Mouse (Mus musculus) megakaryocyte-erythroid progenitor cell, adult 5-6 weeks (primary cell): ENCODE data around the gene Prkar1b. TPM values are rescaled to one million over a fixed set of nuclear protein-coding genes. Genes with fewer than 3 reads are reported as not detected.

Source experiments
- ATAC-seq: replicated peaks from 2 replicates; pipeline ENCODE4 v1.8.0; 2016; ENCODE audit warnings: mild to moderate bottlenecking, inconsistent platforms; ENCODE audit not compliant: severe bottlenecking, poor library complexity, low FRiP score, low TSS enrichment
- total RNA-seq, 2 experiments: library from RNA; stranded (forward) in 1 of 2; stranded (reverse) in 1 of 2; fragments of 200-1000, 215-1000 nt in 1 of 2; fragments of >200 nt in 1 of 2; fragmentation: Nextera tagmentation in 1 of 2; gene quantifications; 2 replicates each; pipeline ENCODE4 v1.2.3; 2014 to 2017

Gene Prkar1b
- total RNA-seq (2014; fragmentation: Nextera tagmentation) (3.1 TPM in 1 of 2 replicates, not detected in the other), total RNA-seq (2017) (not detected in 2 replicates)

GRCm38 (mm10) chr5:139149681-139150602 lies at the start of gene Prkar1b, which contains the start of gene Dnaaf5:
Prkar1b (minus strand) TSS chr5:139150001.
Dnaaf5 (plus strand) TSS chr5:139150223.
- peak; percentile 94 for ATAC-seq

GRCm38 (mm10) chr5:139199636-139199994 lies 49.8 kb upstream of the Prkar1b start:
- ATAC-seq: no peak

- ATAC-seq: no peak
Observed at GRCm38 (mm10) chr5:139198779-139199178, 49.0 kb upstream of the Prkar1b start.

GRCm38 (mm10) chr5:139190958-139191357 lies 41.2 kb upstream of the Prkar1b start:
- no peak for ATAC-seq

GRCm38 (mm10) chr5:139189726-139190125 lies 39.9 kb upstream of the Prkar1b start:
- no peak for ATAC-seq

GRCm38 (mm10) chr5:139184897-139185296 lies 35.1 kb upstream of the Prkar1b start:
- no peak for ATAC-seq

- ATAC-seq: no peak
Observed at GRCm38 (mm10) chr5:139183601-139184000, 33.8 kb upstream of the Prkar1b start.

- ATAC-seq: no peak
Observed at GRCm38 (mm10) chr5:139183131-139183530, 33.3 kb upstream of the Prkar1b start.

GRCm38 (mm10) chr5:139178895-139179631 lies 29.3 kb upstream of the Prkar1b start:
- ATAC-seq: peak; percentile 88

- no peak for ATAC-seq
Observed at GRCm38 (mm10) chr5:139174556-139175547, 25.1 kb upstream of the Prkar1b start.

- no peak for ATAC-seq
Observed at GRCm38 (mm10) chr5:139174141-139174540, 24.3 kb upstream of the Prkar1b start.

GRCm38 (mm10) chr5:139171929-139172328 lies 22.1 kb upstream of the Prkar1b start:
- ATAC-seq: peak; percentile 66

GRCm38 (mm10) chr5:139167548-139167947 lies 17.7 kb upstream of the Prkar1b start:
- ATAC-seq: no peak

GRCm38 (mm10) chr5:139166781-139167361 lies 17.1 kb upstream of the Prkar1b start:
- peak; percentile 69 for ATAC-seq

- ATAC-seq: no peak
Observed at GRCm38 (mm10) chr5:139161632-139162031, 11.8 kb upstream of the Prkar1b start.

- ATAC-seq: no peak; the same call in 1 of the 2 replicates
Observed at GRCm38 (mm10) chr5:139160899-139161298, 11.1 kb upstream of the Prkar1b start.

GRCm38 (mm10) chr5:139150603-139151031 lies 816 bp upstream of the Prkar1b start:
- ATAC-seq: no peak

- ATAC-seq: peak; percentile 39
Observed at GRCm38 (mm10) chr5:139149006-139149672, 662 bp downstream of the Prkar1b start.
